Mouse (Mus musculus): ENCODE results near the gene Ghrhr.

Gene Ghrhr

DNA sequence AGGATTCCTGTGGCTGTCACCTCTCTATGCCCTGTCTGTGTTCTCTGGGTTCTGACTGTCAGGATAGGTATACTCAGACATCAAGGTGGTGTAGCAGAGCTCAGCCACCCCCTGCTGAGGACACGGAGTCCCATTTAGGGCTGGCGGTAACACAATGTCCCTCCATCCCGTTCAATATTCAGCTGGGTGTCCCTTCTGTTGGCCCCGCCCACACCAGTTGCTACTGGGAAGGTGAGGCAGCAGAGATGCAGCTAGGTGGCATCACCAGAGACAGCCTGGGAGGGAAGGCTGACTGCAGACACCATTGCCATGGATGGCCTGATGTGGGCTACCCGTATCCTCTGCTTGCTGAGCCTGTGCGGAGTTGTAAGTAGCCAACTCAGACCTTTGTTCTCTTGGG is at the start of gene Ghrhr:
Ghrhr (plus strand) TSS at position 220 of the 400 bp plus-strand sequence.
- DNase-seq (ENCODE audit: low spot score) = no peak

DNA sequence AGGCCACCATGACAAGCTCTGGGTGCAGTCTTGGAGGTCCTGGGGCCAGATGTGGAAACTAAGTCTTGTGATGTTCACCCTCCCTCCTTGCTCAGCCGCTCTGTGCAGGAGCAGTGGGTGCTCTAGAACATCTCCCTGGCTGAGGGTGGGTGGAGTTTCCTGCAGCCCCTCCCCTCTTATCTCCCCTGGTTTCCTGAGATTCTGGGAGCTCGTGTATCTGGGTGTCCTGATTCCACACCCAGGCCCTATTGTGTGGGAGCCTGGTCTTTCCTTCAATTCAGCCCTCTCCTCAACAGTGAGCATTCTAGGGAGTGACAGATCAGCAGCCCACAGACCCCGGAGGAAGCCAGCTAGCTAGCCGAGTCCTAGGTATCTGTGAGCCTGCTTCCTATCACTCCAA is 49.8 kb upstream of the Ghrhr start:
- no peak for DNase-seq (ENCODE audit: low spot score)

DNA sequence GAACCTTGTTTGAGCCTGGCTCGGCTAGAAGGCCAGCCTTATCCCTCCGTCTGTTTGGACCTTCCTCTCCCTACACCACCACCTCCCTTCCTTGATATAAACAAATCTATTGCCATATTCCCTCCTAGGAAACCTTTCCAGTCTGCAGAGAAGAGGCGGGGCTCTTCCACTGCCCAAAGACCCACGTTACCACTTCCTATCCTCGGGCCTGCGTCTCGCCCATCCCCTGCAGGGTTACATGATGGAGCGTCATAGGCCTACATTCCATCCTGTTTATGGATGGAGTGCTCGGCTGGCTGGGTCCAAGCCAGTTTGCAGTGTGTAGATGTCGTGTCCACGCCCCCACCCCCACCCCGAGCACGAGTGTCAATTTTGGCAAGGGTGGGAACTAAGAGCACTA is 48.8 kb upstream of the Ghrhr start:
- no peak for DNase-seq (ENCODE audit: low spot score)

DNA sequence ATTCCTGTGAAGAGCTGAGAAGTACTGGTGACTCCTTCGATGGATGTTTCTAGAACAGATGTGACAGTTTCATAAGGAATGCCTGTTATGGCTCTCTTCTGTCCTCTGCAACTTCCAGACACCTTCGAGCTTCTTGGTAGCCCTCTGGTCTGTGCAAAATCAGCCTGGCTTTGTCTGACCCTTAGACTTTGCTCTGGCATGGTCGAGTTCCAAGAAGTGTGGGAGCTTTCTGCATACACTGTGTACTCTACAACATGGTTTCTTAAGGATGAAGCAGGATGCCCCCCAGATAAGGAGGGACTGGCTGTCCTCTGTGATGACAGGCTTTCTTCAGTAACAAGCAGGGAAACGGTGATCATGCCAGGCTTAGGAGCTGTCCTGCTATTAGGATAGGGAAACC is 47.9 kb upstream of the Ghrhr start:
- DNase-seq (ENCODE audit: low spot score) = no peak

DNA sequence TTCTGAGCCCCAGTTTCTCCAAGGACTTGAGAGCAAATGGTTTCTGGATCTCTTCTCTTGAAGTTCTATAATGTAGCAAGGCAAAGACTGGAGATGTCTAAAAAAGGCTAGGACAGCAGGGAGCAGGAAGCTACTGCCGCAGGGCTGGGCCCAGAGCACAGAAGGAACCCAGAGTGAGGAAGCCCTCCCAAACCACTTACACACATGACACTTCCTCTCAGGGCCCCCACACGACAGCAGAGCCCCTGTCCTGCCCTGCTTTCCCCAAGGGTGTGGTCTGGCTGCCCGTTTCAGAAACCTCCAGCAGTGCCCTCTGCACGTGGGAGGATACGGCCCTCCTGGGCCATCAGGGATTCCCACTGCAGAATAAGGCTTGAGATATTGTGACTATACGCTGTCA is 44.8 kb upstream of the Ghrhr start:
- DNase-seq (ENCODE audit: low spot score) = no peak

DNA sequence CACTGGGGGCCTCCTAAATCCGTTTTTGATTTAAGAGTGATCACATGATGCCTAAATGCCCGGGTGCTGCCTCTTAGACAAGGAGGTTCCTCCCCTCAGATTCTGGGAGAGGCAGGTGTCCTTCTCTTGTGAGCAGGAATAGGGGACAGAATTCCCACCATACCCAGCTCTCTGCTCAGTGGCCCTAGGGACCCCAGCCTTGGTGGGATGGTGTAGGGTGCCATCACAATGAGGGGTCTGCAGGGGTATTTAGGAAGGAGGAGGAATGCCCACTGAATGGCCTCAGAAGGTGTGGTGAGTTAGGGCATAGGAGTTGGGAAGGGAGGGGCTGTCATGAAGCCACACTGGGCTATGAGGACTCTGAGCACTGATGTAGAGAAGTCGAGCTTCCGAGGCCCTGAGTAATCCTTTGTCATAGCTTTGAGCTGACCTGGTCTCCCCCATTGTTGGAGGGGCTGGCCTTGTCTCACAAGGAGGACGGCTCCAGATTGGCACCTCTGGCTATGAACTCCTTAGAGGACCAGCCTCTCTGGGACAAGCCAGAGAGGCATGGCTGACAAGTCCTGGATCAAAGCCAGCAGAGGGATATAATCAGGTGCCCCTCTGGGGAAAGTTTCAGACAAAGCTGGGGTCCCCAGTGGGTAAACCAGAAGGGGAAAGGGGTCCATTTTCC is 43.9 kb upstream of the Ghrhr start:
- no peak for DNase-seq (ENCODE audit: low spot score)

DNA sequence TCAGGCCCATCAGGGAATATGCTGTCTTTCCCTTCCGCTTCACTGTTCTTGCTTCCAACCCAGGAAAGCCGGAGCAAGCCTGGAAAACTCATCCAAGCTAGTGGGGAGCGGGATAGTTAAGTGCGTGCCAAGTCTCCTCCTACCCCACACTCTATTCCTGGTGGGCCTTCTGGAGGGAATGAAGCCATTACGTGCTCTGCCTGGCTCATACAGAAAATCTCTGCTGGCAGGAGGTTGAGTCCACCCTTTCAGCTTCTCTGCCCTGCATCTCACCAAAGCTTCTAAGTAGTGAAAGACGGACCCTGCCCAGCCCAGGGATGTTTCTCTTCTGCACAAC is 43.4 kb upstream of the Ghrhr start:
- no peak for DNase-seq (ENCODE audit: low spot score)

DNA sequence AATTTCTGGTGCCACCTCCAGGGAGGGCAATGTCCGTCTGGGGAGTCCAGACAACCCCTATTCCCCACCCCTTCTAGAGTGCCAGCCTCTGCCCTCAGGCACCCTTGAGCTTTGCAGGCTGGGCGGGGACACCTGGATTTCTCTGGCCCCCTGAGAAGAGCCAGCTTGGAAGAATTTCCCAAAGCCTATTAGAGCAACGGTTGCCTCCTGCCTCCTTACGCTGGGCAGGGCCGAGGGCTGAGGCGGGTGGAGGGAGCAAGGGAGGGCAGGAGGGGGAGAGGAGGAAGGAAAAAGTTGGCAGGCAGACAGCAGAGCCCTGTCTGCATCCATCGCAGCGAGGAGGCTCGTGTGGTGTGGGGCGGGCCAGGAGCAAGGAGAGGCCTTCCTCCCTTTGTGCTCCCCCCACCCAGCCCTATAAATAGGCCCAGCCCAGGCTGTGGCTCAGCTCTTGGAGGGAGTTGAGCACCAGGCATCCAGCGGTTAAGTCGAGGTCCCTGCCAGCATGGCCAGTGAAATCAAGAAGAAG is 40.0 kb upstream of the Ghrhr start, which contains the start of gene Aqp1:
Aqp1 (plus strand) TSS at position 444 of the 526 bp plus-strand sequence.
- peak; percentile 14 for DNase-seq (ENCODE audit: low spot score)

DNA sequence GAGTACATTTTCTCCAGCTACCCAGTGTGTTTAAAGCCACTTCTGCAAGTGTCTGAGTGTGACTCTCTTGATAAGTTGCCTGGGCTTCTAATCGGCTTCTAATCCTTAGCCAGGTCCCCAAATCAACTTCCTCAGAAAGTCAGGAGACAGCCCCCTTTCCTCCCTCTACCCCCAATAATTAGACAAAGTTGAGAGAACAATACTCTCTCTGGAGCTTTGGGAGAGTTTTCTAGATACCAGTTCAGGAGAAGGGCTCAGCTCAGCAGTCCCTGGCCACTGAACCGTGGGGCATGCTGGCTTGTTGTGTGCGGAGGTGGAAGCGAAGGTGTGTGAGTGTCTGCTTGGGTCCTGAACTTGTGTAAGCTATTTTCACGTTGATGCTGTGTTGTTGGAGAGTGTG is 38.9 kb upstream of the Ghrhr start:
- DNase-seq (ENCODE audit: low spot score) = no peak

DNA sequence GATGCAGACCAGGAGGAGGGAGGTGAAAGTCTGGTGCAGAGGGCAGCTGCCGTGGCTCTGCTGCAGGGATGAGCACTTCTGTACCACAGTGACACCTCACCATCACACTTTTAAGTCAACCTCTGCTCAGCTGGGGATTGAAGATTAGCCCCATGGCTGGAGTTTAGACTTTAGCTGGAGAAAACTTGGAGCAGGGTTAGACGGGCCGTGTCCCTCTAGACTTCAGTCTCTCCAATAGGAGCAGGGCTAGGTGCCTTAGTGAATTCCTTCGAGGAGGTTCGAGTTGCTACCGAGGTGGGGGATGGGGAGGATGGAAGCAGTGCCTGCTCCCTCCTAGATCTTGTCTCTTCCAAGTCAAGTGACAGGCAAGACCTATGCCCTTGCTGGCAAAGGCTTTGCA is 38.0 kb upstream of the Ghrhr start:
- DNase-seq (ENCODE audit: low spot score) = no peak

DNA sequence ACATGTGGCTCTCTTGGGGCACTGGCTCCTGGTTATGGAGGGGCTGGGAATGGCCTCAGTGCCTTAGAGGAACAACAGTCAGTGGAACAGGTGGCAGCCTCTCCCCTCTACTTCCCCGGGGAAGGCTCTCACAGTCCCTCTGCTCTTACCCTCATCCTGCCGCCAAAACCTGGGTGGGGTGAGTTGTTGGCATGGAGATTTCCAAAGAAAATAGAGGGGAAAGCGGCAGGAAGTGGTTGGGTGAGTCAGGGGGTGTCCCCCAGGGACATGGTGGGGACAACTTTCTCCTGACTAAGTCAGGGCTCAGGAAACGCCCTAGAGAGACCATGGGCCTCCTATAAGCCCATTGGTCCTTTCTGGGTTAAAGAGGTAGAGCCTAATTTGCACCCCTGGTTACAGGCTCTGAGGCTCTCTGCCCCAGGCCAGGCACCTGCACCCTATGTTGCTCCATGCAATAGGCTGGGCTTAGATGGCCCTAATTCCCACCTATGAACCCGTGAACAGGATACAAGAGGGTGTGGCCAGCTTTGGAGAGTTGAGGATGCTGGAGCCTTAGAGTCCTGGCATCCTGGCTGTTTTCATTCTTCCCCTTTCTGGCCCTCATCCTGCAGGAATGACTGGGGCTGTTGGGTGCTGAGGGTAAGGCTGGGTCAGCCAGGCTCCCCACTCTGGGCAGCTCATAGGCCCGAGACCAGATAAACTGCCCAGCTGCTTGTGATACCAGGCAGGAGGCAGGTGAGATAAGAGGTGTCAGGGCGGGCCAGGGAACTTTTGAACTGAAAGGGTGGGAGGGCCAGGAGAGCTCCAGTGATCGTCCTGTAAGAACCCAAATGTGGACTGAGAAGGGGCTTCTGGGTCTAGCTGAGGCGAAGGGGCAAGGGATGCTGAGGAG is 36.9 kb upstream of the Ghrhr start:
- no peak for DNase-seq (ENCODE audit: low spot score)

DNA sequence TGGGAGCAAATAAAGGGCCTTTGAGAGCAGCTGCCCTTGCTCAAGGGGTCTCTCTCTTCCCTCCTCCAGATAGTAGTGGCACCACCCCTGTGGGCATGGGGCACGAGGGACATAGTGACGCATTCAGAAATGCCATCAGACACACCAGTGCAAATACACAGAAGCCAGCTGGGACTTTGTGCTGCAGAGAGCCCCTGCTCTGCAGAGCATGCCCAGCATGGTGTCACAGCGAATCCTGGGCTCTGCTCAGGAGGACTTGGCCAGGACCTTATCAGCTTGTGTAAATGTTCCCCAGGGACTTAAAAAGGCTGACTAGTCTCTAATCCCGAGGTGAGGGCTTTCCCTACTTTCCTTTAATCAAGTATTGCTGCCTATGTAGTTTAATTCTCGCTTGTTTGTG is 34.4 kb upstream of the Ghrhr start:
- DNase-seq (ENCODE audit: low spot score) = no peak

DNA sequence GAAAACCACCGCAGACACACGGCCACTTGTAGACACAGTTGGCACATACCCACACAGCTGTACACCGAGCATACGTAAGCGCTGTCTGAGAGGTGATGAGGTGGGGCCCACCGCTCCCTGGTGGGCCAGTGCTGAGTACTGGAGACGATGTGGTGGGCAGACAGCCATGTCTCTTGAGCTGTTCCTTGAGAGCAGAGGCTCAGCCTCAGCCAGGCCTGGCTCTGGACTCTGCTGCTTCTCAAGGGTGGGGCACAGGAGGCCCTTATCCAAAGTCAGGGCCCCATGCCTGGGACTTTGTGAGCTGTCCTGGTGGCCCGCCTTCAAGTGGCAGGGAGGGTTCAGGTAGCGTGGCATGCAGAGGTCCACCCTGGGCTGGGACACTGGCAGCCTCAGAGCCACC is 33.8 kb upstream of the Ghrhr start:
- DNase-seq (ENCODE audit: low spot score) = no peak

DNA sequence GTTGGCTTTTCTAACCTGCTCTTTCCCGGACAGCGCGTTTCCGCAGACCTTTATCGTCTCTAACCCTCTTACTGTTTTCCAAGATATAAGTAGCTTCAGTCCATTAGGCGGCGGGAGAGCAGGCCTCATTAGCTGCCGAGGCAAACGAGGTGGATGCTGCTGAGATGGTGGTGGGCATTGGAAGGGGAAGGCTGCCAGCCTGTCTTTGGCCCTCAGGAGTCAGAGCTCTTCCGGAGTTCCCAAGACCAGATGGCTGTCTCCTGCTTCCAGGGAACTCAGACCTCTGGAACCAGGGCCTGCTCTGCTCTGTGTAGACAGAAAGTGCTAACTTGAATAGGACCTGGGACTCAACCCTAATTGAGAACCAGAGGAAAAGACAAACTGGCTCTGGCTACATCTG is 32.6 kb upstream of the Ghrhr start:
- no peak for DNase-seq (ENCODE audit: low spot score)

DNA sequence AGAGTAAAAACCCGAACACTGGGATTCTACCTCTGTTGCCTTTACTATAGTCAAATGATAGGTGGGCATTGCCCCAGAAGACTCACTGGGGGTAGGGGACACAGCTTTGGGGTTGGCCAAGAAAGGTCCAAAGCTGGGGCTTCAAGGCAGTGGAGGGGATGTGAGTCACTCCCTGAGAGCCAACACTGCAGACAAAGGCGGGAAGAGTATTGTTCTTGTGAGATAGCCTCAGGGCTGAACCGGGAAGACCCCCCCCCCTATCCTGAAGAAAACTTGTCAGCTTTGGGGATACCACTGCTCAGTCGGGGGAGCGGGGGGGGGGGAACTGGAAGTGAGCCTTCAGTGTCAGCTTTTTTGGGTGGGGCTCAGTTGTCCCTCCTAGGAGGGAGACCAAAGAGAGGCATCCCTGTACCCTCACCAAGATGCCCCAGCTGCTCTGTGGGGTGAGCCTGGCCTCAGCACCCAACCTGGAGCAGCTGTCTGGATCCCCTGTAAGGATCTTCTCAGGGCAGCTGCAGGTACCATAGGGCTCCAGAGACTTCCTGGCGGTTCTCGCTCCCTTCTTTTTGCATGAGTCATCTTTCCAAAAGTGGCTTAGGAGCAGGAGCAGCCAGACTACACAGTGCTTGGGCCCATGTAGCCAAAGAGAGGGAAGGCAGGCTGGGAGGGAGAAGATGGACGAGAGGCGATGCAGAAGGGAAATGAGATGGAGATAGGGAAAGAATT is 31.6 kb upstream of the Ghrhr start:
- DNase-seq (ENCODE audit: low spot score) = no peak

DNA sequence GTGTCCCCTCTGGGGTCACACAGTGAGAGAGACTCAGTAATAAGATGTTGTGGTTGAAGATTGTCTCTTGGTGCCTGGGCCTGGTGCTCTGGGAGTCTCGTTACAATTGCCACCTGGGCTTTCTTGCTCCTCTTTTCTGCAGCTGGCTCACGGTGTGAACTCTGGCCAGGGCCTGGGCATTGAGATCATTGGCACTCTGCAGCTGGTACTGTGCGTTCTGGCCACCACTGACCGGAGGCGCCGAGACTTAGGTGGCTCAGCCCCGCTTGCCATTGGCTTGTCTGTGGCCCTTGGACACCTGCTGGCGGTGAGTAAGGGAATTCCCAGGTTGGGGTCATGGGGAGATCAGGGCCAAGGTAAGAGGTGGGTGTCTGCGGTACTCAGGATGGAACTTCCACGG is 30.8 kb upstream of the Ghrhr start:
- DNase-seq (ENCODE audit: low spot score) = no peak

DNA sequence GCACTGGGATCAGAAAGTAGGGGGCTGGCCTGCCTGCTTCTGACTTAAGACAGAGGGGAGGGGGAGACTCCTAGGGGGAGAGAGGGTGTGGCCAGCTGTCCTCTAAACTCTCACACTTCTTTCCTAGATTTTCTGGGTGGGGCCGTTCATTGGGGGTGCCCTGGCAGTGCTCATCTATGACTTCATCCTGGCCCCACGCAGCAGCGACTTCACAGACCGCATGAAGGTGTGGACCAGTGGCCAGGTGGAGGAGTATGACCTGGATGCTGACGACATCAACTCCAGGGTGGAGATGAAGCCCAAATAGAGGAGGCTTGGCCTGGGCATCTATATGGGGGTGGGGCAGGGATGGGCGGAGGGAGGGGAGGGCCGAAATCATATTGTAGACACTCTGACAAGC is 29.6 kb upstream of the Ghrhr start:
- no peak for DNase-seq (ENCODE audit: low spot score)

DNA sequence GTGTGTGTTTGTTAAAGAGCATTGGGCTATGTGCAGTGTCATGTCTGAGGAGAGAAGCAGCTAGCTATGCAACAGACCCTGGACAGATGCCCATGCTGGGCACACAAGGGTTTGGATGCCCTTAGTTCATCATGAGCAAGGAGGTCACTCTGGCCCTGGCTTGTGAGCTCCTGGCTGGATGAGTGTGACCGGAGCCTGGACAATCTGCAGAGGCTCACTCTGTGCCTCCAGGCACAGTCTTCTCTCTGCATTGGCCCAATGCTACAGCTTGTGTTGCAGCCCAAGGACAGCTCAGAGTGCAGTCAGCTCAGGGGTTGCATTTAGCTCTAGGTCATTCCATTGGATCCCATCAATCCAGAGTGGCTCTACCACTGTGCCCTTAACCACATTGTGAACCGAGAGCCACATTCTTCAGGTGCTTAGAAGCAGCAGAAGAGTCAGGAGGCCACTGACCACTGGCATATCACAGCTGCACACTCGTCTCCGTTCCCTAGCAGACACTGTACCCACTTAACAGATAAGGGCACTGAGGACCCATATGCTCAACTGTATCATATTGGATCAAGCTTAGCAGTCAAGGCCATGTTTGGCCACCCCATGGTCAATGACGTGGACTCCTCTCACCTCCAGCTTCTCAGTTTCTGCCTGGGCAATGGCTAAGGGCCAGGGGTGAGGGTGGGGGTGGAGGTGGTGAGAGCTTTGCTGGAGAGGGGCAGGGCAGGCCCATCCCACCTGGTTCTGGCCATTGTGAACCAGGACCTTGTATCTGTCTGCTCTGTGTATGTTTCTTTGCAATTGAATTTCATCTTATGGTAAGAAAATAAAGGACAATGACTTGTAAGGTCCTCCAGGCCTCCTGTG is 28.2 kb upstream of the Ghrhr start:
- DNase-seq (ENCODE audit: low spot score) = no peak

DNA sequence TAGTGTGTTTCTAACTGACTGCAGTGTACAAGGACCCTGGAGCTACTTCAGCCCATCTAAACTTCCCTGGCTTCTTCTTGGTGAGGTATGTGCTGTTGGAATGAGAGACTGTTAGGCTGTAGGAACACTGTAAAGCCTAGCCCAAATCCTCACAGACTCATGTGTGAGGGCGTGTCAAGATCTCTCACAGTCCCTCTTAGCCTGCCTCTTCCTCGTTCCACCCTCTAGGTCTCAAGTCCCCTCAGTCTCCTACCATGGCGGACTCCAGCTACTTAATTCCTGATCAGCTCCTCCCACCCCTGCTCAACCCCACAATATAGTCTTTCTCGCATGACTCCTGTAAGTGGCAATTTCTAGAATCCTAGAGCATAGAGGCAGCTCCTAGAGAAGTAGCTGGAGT is 26.9 kb upstream of the Ghrhr start:
- no peak for DNase-seq (ENCODE audit: low spot score)

DNA sequence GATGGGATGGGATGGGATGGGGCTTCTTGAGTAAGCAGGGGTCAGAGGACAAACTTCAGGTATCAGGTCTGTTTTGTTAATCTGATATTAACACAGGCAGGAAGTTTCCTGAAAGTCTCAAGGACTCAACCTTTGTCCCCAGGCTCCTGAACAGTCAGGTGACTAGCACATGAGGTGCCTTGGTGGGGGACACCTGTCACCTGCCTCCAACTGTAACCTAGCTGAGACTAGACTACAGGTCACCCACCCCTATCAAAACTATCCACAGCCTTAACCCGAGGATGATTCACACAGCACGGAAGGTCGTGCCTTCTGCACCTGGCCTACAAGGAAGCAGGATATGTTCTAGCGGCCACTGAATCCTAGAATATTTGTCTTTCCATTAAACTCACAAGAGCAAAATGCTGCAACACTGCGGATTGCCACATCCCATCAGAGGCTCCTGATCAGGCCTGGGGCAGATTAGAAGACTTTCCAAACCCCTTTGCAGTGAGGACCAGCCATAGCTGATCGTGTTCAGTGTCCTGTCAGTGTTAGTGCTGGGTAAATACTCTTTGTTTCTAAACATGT is 25.6 kb upstream of the Ghrhr start:
- DNase-seq (ENCODE audit: low spot score) = no peak

DNA sequence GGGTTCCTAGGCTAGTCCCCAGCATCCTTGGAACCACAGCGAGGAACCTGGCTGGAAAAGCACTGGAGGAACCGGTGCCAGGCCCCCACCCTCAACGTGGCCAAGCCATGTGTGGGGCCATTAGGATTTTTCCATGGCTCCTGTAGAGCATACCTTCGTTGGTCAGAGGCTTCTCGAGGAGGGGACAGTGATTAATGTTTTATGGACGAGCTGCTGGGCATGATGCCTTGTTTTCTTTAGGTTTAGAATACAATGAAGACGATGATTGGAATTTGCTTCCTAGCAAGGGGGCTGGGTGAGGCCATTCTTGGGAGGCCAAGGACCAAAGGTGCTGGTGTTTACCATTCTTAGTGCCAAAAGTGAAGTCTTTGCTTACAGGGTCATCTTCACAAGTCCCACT is 24.4 kb upstream of the Ghrhr start:
- no peak for DNase-seq (ENCODE audit: low spot score)

All from embryo, embryonic 10 days (tissue).